Mouse (Mus musculus): ENCODE measurements around the gene Myo7a.
A peak's percentile ranks its signal among the peaks of the same experiment; 100 is the strongest.

DNA sequence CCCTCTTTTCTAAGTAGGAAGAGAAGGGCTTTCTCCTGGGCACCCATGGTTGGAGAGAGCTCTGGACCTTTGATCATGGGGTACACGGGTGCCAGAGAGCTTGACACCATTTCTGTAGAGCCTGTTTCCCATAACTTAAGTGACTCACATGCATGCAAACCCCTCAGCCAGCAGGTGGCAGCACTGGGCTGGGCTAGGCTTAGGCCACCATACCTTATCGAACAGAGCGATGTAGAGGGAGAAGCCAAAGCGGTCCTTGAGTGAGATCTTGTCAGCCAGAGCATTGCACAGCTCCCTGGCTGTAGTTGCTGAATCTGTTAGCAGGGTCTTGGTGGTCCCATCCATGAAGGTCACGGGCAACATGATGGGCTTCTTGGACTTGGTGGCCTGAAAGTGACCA is 47.7 kb downstream of the Myo7a start:
- TF ChIP-seq POLR2A (IDR thresholded peaks at IDR 0.05; ENCODE audit: control insufficient read depth, low read depth, low read length) (no peak), CTCF (IDR thresholded peaks at IDR 0.05; ENCODE audit: control insufficient read depth, insufficient read depth, insufficient replicate concordance, low read depth, low read length) (peak; percentile 98)
